Mouse (Mus musculus) cerebellum, postnatal 10 days (tissue): ENCODE results near the gene Itga8.

Experiments
- DNase-seq, 2 experiments: peaks; one replicate each; pipeline ENCODE4 v3.0.0; 2021; ENCODE audit warnings: mixed read lengths in 2 of 2

Itga8 gene

DNA sequence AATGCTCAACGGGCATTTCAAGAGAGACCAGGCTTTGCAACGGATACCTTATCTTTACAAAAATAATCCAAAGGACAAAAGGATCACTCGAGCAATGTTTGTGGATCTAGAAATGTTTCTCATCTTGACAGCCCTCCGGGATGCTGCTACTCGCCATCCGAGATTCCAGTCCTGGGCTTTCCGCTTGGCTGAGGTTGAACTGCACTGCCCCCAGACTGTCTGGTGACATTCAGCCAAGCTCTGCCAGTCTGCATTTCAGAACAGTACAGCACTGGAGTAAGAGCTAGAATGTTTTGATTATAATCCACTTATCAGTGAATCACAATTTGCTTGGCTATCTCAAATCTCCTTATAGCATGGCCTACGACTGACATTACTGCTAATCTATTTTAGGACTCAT lies 8.3 kb downstream of the Itga8 start:
- DNase-seq: peak; percentile 71 to 76

DNA sequence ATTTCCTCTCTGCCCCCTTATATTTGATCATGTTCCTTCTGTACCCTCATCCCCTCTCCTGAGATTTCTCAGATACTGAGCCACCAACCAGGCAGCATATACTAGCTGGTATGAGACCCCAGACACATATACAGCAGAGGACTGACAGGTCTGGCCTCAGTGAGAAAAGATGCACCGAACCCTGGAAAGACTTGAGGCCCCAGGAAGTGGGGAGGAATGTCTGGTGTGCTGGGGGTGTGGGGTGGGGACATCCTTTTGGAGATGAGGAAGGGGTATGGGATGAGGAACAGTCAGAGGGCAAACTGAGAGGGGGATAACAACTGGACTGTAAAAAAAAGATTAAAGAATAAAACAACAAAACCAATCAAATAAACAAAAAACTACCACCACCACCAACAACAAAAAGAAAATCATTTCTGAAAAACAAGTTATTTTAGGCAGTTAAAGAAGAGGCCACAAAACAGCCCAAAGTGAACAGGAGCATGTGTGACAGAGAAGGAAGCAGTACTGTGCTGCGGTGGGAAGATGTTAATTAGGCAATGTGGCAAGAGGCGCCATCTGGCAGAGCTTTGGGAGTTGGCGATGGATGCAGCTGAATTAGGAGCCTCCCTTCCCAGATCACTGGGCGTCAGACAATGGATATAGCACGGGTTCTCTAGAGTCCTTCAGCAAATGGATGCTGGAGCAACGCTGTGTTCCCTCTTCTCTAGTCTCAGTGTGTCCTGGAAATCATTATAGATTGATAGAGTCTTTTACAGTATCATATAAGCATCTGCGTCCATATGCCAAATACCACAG lies 9.5 kb downstream of the Itga8 start:
- DNase-seq: peak; percentile 79 to 86

DNA sequence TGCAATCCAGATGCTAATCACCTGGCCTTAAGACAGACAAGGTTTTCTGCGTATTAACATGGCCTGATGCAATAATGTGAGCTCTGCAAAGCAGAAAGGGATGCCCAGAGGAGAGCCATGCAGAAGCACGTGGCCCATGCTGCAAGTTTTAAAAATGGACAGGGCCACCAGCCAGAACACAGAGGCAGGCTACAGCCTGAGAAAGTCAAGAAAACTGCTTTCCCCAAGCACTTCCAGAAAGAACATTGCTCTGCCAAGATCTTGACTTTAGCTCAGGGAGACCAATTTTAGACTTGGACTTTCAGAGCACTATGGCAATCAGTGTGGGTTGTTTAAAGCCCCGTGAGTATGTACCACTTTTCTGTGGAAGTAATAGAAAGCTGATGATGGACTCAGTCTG lies 11.5 kb downstream of the Itga8 start:
- no peak for DNase-seq

DNA sequence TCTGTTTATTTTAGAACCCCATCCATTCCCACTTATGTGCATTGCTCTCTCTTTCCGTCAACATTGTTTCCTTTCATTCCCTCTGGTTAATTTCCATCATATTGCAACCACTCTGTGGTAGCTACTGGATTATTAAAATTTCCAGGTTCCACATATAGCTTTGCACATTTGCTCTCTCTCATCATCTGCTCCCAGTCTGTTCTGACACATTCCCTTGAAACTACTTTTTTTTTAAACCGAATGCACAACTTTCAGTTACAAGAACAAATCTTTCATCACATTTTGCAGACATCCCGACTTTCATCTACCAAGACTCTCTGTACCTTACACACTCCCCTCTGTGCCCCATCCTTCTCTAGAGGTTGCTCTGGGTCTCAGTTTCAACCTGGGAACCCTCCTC lies 13.9 kb downstream of the Itga8 start:
- DNase-seq: no peak

DNA sequence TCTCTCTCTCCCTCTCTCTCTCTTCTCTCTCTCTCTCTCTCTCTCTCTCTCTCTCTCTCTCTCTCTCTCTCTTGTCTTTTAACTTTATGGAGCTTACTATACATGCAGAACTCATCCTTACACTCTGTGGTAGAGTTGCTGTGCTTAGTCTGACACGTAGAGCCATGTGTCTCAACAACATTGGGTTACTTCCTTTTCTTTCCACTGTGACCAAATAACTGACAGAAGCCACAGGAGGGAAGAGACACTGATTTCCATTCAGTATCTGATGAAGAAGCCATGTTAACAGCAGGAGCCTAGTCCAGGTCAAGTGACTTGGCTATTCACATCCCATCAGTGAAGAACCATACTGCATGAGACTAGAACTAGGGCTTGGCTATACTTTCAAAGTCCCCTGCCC lies 21.1 kb downstream of the Itga8 start:
- DNase-seq: no peak

DNA sequence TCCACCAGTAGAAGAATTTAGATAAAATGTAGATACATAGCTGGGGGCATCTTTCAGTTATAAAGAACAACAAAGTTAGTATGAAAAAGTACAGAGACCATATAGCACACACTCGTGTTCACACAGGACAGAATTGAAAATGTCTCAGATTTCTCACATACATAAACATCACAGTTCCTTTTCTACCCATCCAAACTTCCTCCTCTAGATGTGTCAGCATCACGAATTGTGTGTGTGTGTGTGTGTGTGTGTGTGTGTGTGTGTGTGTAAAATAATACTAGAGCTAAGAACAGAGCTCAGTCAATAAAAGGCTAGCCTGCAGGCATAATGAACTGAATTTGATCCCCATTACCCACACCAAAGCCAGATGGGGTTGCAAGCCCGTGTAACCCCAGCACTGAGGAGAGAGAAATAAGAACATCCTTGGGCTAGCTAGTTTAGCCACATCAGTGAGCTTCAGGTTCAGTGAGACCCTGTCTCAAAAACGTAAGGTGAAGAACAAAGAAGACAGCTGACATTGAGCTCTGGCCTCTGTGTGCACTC lies 22.6 kb downstream of the Itga8 start:
- no peak for DNase-seq

DNA sequence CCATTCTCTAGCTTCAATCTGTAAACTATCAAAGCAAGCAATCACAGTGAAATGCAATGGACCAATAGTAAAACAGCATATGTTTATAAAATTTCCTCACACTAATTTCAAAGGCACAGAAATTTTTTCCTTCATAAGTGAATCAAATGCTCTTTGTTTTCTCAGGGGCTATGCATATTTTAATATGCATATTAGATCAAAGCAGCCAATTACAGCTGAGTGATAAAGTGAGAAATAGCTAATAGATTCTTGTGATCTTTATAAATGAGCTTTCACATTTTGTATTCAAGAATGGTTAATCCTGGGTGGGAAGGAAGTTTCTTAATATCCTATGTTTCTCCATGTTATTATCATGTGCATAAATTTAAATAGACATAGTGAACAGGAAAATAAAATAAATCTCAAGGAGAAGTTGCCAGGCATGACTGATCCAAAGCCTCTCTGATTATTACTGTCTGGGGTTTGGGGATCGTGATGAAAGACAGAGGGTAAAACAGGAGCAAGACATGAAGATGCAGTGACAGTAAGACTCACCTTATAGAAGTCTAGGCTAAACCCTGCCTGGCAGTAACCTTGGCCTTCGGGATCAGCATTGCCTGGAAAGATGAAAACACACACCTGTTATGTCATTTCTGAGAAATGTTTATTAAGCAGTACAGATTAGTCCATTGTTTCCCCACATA lies 44.9 kb downstream of the Itga8 start:
- DNase-seq: no peak

DNA sequence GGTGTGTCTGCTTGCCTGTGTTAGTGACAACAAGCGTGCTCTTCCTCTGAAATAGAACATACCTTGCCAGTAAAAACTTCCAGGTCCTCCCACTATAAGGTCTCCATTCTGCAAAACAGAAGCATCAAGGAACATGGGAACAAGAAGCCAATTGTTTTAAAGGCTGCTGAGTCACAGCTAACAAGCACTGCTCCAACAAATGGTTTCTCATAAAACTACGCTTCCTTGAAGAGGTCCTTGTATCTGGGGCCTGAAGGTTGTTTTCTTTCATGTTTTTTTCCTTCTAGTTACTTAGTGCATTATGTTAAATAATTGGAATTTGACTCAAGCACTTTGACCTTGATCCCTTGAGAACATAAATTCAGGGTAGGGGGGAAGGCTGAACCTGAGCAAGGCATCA lies 45.8 kb downstream of the Itga8 start:
- DNase-seq: no peak

DNA sequence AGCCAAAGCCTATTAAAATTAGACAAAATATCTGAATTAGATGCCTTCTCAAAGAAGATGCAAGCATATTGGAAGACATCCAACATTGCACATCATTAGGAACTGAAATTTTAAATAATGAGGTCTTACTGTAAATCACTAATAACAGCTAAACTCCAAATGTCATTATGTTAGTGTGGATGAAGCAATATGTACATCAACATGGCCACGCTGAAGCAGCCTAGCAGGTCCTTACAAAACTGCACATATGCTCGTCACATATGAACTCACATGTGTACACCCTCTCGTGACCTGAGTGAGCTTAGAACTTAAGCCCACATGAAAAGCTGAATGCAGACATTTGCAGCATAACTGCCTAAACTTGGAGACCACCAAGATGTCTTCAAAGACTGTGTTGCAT lies 66.4 kb downstream of the Itga8 start:
- DNase-seq: no peak

DNA sequence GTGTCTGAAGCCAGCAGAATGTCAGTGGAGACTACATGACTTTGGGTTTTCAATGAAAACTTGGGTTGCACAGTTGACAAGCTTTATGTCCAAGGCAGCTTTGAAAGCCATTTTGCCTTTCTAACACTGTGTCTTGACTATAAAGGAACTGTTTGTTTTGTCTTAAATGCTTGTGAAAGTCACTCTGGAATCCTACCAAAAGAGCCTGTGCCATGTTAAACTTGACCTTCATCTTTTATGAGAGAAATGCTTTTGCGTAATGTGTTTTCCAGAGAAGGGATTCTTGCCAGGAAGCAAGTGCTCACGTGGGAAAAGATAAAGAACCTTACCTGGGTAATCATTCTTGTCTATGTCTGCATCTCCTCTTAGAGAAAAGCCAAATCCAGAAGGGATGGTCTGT lies 72.0 kb downstream of the Itga8 start:
- DNase-seq: no peak

DNA sequence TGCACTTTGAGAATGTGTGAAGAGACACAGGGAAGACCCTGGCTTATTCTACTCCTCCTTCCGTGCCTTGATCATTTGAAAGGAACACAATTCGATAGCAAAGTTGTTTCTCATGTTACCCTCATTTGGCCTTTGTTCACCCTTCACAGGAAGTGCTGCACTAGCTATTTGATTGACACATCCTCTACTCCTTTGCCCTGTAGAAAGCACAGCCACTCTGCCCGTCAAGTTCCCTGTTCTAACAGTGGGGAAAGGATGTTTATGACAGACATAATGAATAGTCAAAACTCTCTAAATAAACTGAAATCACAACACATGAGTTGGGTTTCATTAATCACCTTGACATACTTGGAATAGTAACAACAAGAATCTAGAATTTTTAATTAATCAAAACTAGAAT lies 73.4 kb downstream of the Itga8 start:
- DNase-seq: no peak

DNA sequence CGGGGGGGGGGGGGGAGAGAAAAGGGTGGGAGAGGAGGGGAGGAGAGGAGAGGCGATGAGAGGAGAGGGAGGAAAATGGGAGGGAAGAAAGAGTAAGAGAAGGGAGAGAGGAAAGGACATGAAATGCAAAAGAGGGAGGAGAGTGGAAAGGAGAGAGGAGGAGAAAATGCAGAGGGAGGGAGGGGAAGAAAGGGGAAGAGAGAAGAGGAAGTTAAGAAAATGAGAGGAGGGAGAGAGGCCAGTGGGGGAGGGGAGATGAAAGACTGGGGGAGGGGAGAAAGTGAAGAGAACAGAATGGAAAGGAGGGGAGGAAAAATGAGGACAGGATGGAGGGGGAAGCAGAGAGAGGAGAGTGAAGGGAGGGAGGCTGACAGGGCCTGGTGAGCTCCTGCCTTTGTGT lies 74.5 kb downstream of the Itga8 start:
- DNase-seq: no peak

DNA sequence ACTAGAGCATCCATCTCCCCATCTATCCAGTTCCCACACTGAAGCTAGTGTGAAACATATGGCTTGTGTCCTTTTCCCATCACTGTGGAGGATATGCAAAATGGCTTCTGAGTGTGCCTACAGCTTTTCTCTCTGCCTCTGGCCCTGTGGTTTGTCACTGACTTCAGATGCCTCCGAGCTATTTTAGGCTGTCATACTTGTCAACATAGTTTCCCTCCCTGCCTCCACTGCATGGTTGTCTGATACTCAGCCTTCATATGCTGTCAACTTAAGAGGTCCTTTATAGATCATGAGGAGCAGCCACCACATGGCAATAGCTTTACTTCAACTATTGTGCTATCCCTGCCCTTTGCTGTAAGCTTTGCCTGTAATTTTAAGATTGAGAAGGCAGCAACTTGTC lies 75.4 kb downstream of the Itga8 start:
- no peak for DNase-seq

DNA sequence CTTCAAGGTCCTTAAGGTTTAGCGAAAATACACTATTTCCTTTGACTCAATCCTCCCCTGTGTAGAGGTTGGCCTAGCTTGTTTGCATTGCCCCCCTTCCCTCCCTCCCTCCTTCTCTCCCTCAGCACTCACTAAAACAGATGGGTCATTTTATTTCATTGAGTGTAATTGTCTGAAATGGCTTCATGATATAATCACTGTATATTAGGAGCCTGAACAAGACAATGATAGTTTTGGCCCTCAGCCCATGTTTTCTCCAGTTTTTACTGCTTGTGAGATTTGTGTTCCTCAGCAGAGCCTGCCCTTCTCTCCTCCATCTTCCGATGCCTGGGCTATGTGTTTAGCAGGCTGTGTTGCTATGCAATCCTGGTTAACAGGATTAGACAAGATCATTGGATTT lies 80.1 kb downstream of the Itga8 start:
- peak in 1 of 2 experiments; percentile 4 for DNase-seq

DNA sequence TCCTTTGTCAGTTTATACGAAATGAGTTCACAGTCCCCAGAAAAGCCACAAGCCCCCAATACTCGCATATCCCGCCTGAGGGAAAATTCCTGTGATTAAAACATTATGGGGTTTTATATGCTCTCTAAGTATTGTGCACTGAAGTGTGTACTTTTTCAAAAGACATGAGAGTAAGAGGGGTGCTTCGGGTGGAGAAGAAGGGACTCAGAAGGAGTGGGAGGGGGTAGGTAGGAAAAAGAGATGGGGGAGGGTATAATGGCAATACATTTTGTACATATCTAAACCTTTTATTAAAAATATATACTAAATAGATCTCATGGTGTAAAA lies 88.3 kb downstream of the Itga8 start:
- DNase-seq: no peak

DNA sequence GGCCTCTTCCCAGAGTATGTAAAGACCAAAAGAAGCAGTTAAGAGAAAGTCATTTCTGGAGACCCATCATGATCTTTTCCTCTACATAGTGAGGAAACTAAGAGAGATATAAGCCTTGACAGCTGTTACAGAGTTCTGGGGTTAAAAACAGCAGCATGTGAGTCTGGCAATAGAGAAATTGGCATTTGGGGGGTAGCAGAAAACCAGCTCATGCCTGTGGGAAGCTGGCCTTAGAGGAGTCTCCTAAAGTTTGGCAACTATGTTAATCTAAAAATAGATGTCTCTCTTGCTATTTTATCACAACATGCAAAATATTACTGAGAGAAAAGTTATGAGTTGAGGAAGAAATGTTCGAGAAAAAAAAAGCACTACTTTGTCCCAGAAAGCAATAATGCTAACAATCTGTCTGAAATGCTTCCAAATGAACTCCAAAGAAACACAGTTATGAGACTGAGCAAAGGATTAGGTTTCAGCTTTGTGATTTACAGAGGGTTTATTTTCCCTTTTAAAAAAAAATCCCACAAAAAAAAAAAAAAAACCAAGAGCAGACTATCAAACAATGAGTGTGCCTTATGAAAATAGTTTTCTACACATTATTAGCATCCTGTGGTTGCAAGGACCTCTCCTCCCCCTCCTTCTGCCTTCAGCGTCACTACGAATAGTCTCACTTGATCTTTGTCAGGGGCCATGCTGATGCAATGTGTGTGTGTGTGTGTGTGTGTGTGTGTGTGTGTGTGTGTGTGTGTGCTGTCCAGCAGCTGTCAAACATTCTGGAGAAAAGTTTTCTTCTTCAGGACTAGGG lies 88.9 kb downstream of the Itga8 start:
- DNase-seq: no peak

DNA sequence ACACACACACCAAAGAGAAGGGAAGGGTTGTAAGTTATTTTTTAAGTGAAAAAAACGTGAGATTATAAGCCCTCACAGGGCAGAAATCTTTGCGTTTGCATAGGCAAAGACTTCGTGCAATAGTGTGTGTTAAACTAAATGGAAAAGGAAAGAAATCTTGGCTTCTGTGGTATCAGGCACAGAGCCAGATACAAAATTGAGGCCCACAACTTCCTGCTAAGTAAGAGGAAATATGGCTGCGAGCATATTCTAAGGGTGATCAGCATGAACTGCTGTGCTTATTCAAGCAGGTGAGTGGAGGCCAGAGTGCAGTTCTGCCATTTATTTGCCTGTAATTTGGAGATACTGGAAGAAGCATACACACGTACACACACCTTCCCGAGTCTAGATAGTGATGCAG lies 93.6 kb downstream of the Itga8 start:
- DNase-seq: peak in 1 of 2 experiments; percentile 20

DNA sequence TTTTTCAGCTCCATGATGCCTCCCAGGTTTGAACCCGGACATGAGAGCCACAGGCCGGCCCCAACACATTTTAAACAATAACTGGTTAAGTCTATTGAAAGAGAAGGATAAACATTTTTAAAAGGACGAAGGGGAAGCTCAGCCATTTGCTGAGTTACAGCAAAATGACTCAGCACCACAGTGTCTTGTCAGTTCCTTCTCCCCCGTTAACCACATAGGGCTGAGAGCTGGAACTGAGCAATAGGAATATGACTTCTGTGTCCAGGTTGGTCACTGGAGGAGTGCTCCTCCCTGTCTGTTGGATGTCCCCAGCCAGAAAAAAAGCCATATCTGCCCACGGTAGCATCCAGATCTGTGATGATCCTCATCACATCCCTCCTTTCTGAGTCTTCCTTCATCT lies 95.4 kb downstream of the Itga8 start:
- no peak for DNase-seq

DNA sequence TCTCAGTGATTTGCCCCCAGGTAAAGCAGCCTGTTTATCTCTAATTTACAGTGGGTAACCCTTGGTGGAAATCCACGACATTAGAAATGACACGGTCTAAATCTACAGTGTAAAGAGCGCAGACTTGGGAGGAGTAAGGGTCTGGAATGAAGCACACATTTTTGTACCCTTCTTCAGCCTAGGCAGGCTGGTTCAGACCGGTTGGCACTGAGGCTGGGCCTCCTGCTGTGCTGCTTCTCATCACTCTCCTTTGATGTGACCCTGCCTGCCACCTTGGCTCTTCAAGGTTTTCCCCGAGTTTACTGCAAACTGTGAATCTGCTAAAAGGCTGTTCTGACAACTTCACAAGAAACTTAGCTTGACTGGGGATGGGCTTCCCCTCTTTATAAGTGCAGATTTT lies 95.8 kb downstream of the Itga8 start:
- peak; percentile 16 to 38 for DNase-seq

DNA sequence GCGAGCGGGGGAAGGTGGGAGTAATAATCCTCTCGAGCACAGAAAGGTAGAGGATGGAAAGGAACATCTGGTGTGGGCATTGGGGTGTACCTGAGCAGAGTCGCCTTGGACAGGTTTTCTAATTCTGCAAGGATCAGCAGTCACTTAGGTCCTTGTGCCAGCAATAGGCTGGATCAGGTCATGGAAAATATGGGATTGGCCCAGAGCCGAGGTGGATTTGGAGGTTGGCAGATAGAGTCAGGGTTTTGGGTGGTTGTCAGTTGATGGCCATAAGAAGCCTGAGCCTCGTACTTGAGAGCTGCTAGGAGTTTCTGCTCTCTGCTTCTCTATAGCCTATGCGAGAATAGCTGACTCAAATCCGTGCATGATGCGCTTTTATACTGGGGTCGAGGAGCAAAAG lies 98.5 kb downstream of the Itga8 start:
- DNase-seq: peak; percentile 50 to 68

DNA sequence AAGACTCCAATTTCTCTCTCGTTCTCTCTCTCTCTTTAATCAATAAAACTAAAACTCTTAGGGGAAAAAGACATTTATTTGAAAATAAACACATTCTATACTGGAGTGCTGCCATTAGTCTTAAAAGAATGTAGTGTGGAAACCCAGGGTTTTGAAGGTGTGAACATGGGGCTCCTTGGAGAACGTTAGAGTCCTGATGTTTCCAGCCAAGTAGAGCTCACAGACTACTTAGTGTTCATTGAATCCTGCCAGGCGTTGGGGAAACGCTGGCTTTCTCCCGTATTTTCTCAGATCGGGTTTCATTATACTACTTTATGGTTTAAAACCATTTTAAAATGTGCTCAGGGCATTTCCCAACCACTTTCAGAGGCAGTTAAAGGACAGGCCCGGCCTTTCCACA lies 103.0 kb downstream of the Itga8 start:
- DNase-seq: no peak

DNA sequence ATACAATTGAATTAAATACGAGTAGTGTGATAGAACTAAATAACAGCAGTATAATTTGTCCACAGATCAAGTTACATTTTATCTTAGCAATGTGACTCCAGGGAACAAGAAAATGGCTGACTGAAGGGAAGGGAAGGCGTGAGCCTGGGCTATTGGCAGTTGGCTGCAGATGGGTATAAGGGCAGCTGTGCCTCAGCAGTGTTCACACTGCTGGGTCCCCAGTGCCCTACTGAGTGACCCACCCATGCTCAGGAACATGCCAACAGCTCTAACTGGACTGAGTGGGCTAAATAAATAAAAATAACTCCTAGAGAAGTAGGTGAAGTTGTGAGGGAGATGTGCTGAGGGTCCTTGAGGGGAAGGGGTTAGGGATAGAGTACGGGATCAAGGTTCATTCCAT lies 103.5 kb downstream of the Itga8 start:
- no peak for DNase-seq

DNA sequence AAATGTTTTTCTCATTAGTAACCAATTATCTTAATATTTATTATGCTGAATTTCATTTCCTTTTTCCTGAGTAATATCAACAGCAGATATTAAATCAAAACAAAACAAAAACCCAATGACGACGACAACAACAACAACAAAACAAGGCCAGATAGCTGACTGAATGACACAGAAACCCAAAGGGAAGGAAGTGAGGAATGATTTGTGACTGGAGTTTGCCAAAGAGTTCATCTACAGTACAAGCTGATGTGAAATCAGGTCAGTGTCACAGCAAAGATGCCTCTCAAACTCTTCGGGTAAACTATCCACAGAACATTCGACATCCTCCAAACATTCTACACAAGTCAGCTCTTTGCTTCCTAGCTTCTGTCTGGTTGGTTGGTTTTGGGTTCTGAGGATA lies 104.0 kb downstream of the Itga8 start:
- DNase-seq: no peak

DNA sequence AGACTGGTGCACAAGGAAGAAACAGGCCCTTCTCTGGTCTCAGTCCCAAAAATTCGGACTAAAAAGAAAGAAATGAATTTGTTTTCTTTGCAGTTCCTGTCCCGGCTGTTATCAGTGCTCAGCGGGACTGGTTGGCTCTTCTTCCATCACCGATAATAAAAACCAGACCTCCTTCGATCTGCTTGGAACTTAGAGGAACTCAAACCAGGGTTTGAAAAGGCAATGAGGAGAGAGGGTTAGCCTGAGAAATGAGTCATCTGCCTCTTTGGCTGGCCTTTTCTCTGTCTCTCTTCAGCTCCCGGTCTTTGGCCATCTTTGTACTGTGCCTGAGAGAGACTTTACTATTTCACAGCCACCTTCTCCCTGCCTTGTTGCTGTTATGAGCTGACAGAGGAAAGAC lies 112.7 kb downstream of the Itga8 start:
- DNase-seq: no peak
